Mouse (Mus musculus): ENCODE results near the gene Zbtb42.

GRCm38 (mm10) chr12:112723028-112723330 is 44.4 kb downstream of the Zbtb42 start:
- TF ChIP-seq EP300 (IDR thresholded peaks at IDR 0.05; ENCODE audit: low read depth), result no peak
- TF ChIP-seq CTCF (IDR thresholded peaks at IDR 0.05; ENCODE audit: low read depth), result no peak

All from liver, postnatal 0 days (tissue).